Mouse (Mus musculus) MEL (cell line): Measurements from ENCODE around the gene Ppox. TPM values are rescaled to one million over a fixed set of nuclear protein-coding genes. Genes with fewer than 3 reads are reported as not detected.

Experiments
- DNase-seq: peaks from one replicate; pipeline ENCODE4 v3.0.0; 2011; ENCODE audit warnings: low read depth, low spot score
- H3K27ac ChIP-seq: 2 replicates; pipeline ENCODE4 v1.5.1; 2012; ENCODE audit warnings: low read depth, mild to moderate bottlenecking, control low read depth, low read length, moderate library complexity; ENCODE audit not compliant: control insufficient read depth
- H3K27me3 ChIP-seq, 2 experiments: fragments of 150-350 bp in 1 of 2; sonication (generic) in 1 of 2; 2 replicates each; pipeline ENCODE4 v1.6.1; 2012; ENCODE audit warnings: low read length in 2 of 2, mild to moderate bottlenecking in 2 of 2, improper control_type of control experiment in 1 of 2, moderate library complexity in 1 of 2; ENCODE audit not compliant: insufficient read depth in 2 of 2, control insufficient read depth in 1 of 2
- H3K36me3 ChIP-seq, 2 experiments: 2 replicates each; pipeline ENCODE4 v1.6.1; 2012 to 2014; ENCODE audit warnings: low read length in 2 of 2, improper control_type of control experiment in 1 of 2, inconsistent platforms in 1 of 2, mild to moderate bottlenecking in 1 of 2; ENCODE audit not compliant: insufficient read depth in 2 of 2, control insufficient read depth in 1 of 2
- H3K4me1 ChIP-seq, 2 experiments: fragments of 150-350 bp in 1 of 2; sonication (generic) in 1 of 2; 2 replicates each; pipeline ENCODE4 v1.6.1; 2012; ENCODE audit warnings: low read length in 2 of 2, improper control_type of control experiment in 1 of 2, mild to moderate bottlenecking in 1 of 2; ENCODE audit not compliant: insufficient read depth in 2 of 2, control insufficient read depth in 1 of 2
- H3K4me3 ChIP-seq, 2 experiments: fragments of 150-350 bp in 1 of 2; sonication (generic) in 1 of 2; 2 replicates each; pipeline ENCODE4 v1.5.1; 2012; ENCODE audit warnings: low read depth in 2 of 2, low read length in 2 of 2, mild to moderate bottlenecking in 2 of 2, moderate library complexity in 2 of 2, control low read depth in 1 of 2, improper control_type of control experiment in 1 of 2; ENCODE audit not compliant: control insufficient read depth in 1 of 2, insufficient read depth in 1 of 2
- H3K79me2 ChIP-seq: 2 replicates; pipeline ENCODE4 v1.6.1; 2012; ENCODE audit warnings: mild to moderate bottlenecking, low read length, moderate library complexity; ENCODE audit not compliant: control insufficient read depth, poor library complexity, insufficient read depth
- H3K9ac ChIP-seq: 2 replicates; pipeline ENCODE4 v1.6.1; 2012; ENCODE audit warnings: low read depth, mild to moderate bottlenecking, control low read depth, low read length, moderate library complexity; ENCODE audit not compliant: control insufficient read depth, poor library complexity, severe bottlenecking
- H3K9me3 ChIP-seq: fragments of 150-350 bp; sonication (generic); replicated peaks from 2 replicates; pipeline ENCODE4 v1.6.1; 2012; ENCODE audit warnings: mild to moderate bottlenecking, low read length, improper control_type of control experiment, moderate library complexity; ENCODE audit not compliant: insufficient read depth
- BHLHE40 ChIP-seq: IDR thresholded peaks from 2 replicates; pipeline ENCODE4 v1.6.1; 2012; ENCODE audit warnings: low read depth, mild to moderate bottlenecking, inconsistent platforms, low read length, improper control_type of control experiment, borderline replicate concordance
- CHD1 ChIP-seq: IDR thresholded peaks from 2 replicates; pipeline ENCODE4 v1.6.1; 2012; ENCODE audit warnings: low read depth, mild to moderate bottlenecking, inconsistent platforms, low read length, improper control_type of control experiment
- CHD2 ChIP-seq: IDR thresholded peaks from 2 replicates; pipeline ENCODE4 v1.6.1; 2011; ENCODE audit warnings: low read length, improper control_type of control experiment
- CTCF ChIP-seq, 3 experiments: IDR thresholded peaks in 2 of 3; conservative IDR thresholded peaks in 1 of 3; 2 replicates each; pipeline ENCODE4 v1.5.1; 2011 to 2012; ENCODE audit warnings: low read length in 3 of 3, low read depth in 2 of 3, mild to moderate bottlenecking in 2 of 3, improper control_type of control experiment in 1 of 3, inconsistent platforms in 1 of 3, mixed read lengths in 1 of 3, moderate library complexity in 1 of 3; ENCODE audit not compliant: control insufficient read depth in 1 of 3, insufficient read depth in 1 of 3, poor library complexity in 1 of 3, severe bottlenecking in 1 of 3
- ELF1 ChIP-seq: IDR thresholded peaks from 2 replicates; pipeline ENCODE4 v1.6.1; 2014; ENCODE audit warnings: low read depth, mild to moderate bottlenecking, inconsistent platforms, low read length, improper control_type of control experiment, moderate library complexity
- EP300 ChIP-seq, 2 experiments: IDR thresholded peaks; 2 replicates each; pipeline ENCODE4 v1.6.1; 2011; ENCODE audit warnings: improper control_type of control experiment in 2 of 2, low read length in 2 of 2, low read depth in 1 of 2, mild to moderate bottlenecking in 1 of 2
- ETS1 ChIP-seq: IDR thresholded peaks from 2 replicates; pipeline ENCODE4 v1.6.1; 2012; ENCODE audit warnings: low read depth, mild to moderate bottlenecking, inconsistent platforms, low read length, improper control_type of control experiment, moderate library complexity
- GABPA ChIP-seq: IDR thresholded peaks from 2 replicates; pipeline ENCODE4 v1.6.1; 2012; ENCODE audit warnings: low read depth, mild to moderate bottlenecking, inconsistent platforms, low read length, improper control_type of control experiment, moderate library complexity
- GATA1 ChIP-seq: IDR thresholded peaks from 2 replicates; pipeline ENCODE4 v1.6.1; 2011; ENCODE audit warnings: low read depth, low read length, improper control_type of control experiment
- HCFC1 ChIP-seq: IDR thresholded peaks from 2 replicates; pipeline ENCODE4 v1.6.1; 2012; ENCODE audit warnings: low read depth, mild to moderate bottlenecking, inconsistent platforms, low read length, improper control_type of control experiment, moderate library complexity
- KAT2A ChIP-seq: conservative IDR thresholded peaks from 2 replicates; pipeline ENCODE4 v1.6.1; 2012; ENCODE audit warnings: low read depth, low read length, improper control_type of control experiment, inconsistent platforms
- MAFK ChIP-seq: IDR thresholded peaks from 2 replicates; pipeline ENCODE4 v1.6.1; 2011; ENCODE audit warnings: low read depth, mild to moderate bottlenecking, low read length, improper control_type of control experiment, borderline replicate concordance
- MAX ChIP-seq: IDR thresholded peaks from 2 replicates; pipeline ENCODE4 v1.6.1; 2011; ENCODE audit warnings: low read length, improper control_type of control experiment
- MAZ ChIP-seq: IDR thresholded peaks from 2 replicates; pipeline ENCODE4 v1.6.1; 2012; ENCODE audit warnings: low read depth, mild to moderate bottlenecking, inconsistent platforms, low read length, improper control_type of control experiment
- MEF2A ChIP-seq: IDR thresholded peaks from 2 replicates; pipeline ENCODE4 v1.6.1; 2014; ENCODE audit warnings: low read depth, mild to moderate bottlenecking, inconsistent platforms, low read length, improper control_type of control experiment; ENCODE audit not compliant: poor library complexity, insufficient replicate concordance, severe bottlenecking; ENCODE audit errors: extremely low read depth
- MXI1 ChIP-seq: IDR thresholded peaks from 2 replicates; pipeline ENCODE4 v1.6.1; 2011; ENCODE audit warnings: mild to moderate bottlenecking, low read depth, low read length, improper control_type of control experiment
- MYB ChIP-seq: IDR thresholded peaks from 2 replicates; pipeline ENCODE4 v1.6.1; 2011; ENCODE audit warnings: mild to moderate bottlenecking, low read depth, low read length, improper control_type of control experiment
- MYC ChIP-seq: IDR thresholded peaks from 2 replicates; pipeline ENCODE4 v1.6.1; 2011; ENCODE audit warnings: low read depth, mild to moderate bottlenecking, low read length, improper control_type of control experiment, moderate library complexity
- NELFE ChIP-seq: IDR thresholded peaks from 2 replicates; pipeline ENCODE4 v1.6.1; 2011; ENCODE audit warnings: low read depth, low read length, improper control_type of control experiment
- NRF1 ChIP-seq: IDR thresholded peaks from 2 replicates; pipeline ENCODE4 v1.6.1; 2014; ENCODE audit warnings: low read depth, mild to moderate bottlenecking, inconsistent platforms, low read length, improper control_type of control experiment, moderate library complexity; ENCODE audit not compliant: poor library complexity, insufficient read depth, severe bottlenecking
- POLR2A ChIP-seq, 2 experiments: IDR thresholded peaks; 2 replicates each; pipeline ENCODE4 v1.6.1; 2011 to 2012; ENCODE audit warnings: low read length in 2 of 2, mild to moderate bottlenecking in 2 of 2, control low read depth in 1 of 2, improper control_type of control experiment in 1 of 2, low read depth in 1 of 2, moderate library complexity in 1 of 2; ENCODE audit not compliant: control insufficient read depth in 1 of 2, insufficient read depth in 1 of 2, poor library complexity in 1 of 2
- POLR2AphosphoS2 ChIP-seq: IDR thresholded peaks from 2 replicates; pipeline ENCODE4 v1.6.1; 2011; ENCODE audit warnings: low read length, improper control_type of control experiment
- POLR2AphosphoS5 ChIP-seq: IDR thresholded peaks from 2 replicates; pipeline ENCODE4 v1.6.1; 2012; ENCODE audit warnings: low read depth, borderline replicate concordance, mild to moderate bottlenecking, inconsistent platforms, low read length, moderate library complexity, mixed read lengths
- RCOR1 ChIP-seq: IDR thresholded peaks from 2 replicates; pipeline ENCODE4 v1.6.1; 2012; ENCODE audit warnings: low read depth, mild to moderate bottlenecking, inconsistent platforms, low read length, improper control_type of control experiment
- SIN3A ChIP-seq: IDR thresholded peaks from 2 replicates; pipeline ENCODE4 v1.6.1; 2012; ENCODE audit warnings: low read length, improper control_type of control experiment, inconsistent platforms
- TAL1 ChIP-seq: IDR thresholded peaks from 2 replicates; pipeline ENCODE4 v1.6.1; 2012; ENCODE audit warnings: mild to moderate bottlenecking, inconsistent platforms, low read length, moderate library complexity, mixed read lengths
- TBP ChIP-seq: IDR thresholded peaks from 2 replicates; pipeline ENCODE4 v1.8.0; 2011; ENCODE audit warnings: low read depth, low read length, improper control_type of control experiment
- TCF12 ChIP-seq: IDR thresholded peaks from 2 replicates; pipeline ENCODE4 v1.6.1; 2014; ENCODE audit warnings: low read depth, mild to moderate bottlenecking, inconsistent platforms, low read length, improper control_type of control experiment, moderate library complexity
- UBTF ChIP-seq: IDR thresholded peaks from 2 replicates; pipeline ENCODE4 v1.6.1; 2012; ENCODE audit warnings: low read depth, mild to moderate bottlenecking, inconsistent platforms, low read length, improper control_type of control experiment, moderate library complexity, borderline replicate concordance; ENCODE audit not compliant: insufficient read depth
- USF1 ChIP-seq: IDR thresholded peaks from 2 replicates; pipeline ENCODE4 v1.6.1; 2014; ENCODE audit warnings: low read depth, mild to moderate bottlenecking, inconsistent platforms, low read length, improper control_type of control experiment, moderate library complexity
- USF2 ChIP-seq, 2 experiments: IDR thresholded peaks; 2 replicates each; pipeline ENCODE4 v1.6.1; 2011 to 2012; ENCODE audit warnings: improper control_type of control experiment in 2 of 2, low read length in 2 of 2, borderline replicate concordance in 1 of 2, inconsistent platforms in 1 of 2, low read depth in 1 of 2, mild to moderate bottlenecking in 1 of 2; ENCODE audit not compliant: insufficient read depth in 1 of 2
- ZC3H11A ChIP-seq: IDR thresholded peaks from 2 replicates; pipeline ENCODE4 v1.6.1; 2012; ENCODE audit warnings: low read depth, mild to moderate bottlenecking, inconsistent platforms, low read length, improper control_type of control experiment
- ZKSCAN1 ChIP-seq: IDR thresholded peaks from 2 replicates; pipeline ENCODE4 v1.6.1; 2012; ENCODE audit warnings: low read depth, mild to moderate bottlenecking, inconsistent platforms, low read length, improper control_type of control experiment, moderate library complexity
- ZMIZ1 ChIP-seq: IDR thresholded peaks from 2 replicates; pipeline ENCODE4 v1.6.1; 2012; ENCODE audit warnings: low read depth, mild to moderate bottlenecking, inconsistent platforms, low read length, improper control_type of control experiment, moderate library complexity
- ZNF384 ChIP-seq: IDR thresholded peaks from 2 replicates; pipeline ENCODE4 v1.6.1; 2012; ENCODE audit warnings: low read depth, mild to moderate bottlenecking, inconsistent platforms, low read length, improper control_type of control experiment
- polyA plus RNA-seq, 2 experiments: library from polyadenylated mRNA; stranded (reverse) in 1 of 2; unstranded in 1 of 2; fragments of >175 nt in 1 of 2; fragments of >200 nt in 1 of 2; gene quantifications; 2 replicates each; pipeline versions ENCODE4 v1.2.1 to v1.2.4; 2012; ENCODE audit warnings: low replicate concordance in 2 of 2, low read depth in 1 of 2; ENCODE audit not compliant: insufficient read length in 2 of 2, insufficient read depth in 1 of 2, missing spikeins in 1 of 2
- total RNA-seq: library from RNA; depleted of rRNA; stranded (reverse); fragments of 300-350 nt; gene quantifications from 2 replicates; pipeline ENCODE4 v1.2.3, GENCODE M21; 2012; rRNA removed

Gene Ppox
- 21.5 and 27.0 TPM in 2 replicates for total RNA-seq
- 10 to 100 TPM in 1 of 2 experiments, not detected in 1; 63.6 TPM for polyA plus RNA-seq

DNA sequence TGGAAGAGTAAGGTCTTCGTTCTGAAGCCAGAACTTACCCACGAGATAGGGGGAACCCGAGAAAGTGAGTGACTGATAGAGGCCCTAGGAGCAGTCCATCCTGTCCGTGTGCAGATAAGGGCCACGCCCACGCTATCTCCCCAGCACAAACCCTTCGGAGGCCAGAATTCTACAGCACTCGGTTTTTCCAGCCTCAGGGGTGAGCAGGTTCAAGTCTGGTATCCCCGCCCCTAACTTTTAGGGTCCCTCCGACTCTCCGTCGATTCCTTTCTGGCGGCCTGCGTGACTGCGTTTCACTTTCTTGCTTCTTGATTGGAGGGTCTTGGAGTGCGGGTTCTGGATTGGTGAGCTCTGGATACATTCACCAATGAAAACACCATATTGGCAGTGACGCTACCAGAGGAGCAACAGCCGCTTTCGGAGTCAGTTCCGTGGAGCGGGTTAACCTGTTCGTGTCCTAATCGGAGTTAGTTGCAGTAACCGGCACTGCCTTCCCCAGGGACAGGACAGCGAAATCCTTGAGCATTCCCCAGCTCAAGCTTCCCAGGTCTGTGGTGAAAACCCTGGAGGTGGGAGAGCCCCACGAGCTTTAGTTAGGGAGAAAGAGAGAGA, at the start of gene Ppox:
Gene Ppox (minus strand): TSS at position 271 of the 612 bp plus-strand sequence.
- Histone ChIP-seq H3K4me1 (peaks cover 0 to 10% of the 10 kb centered on the region in 2 experiments; a peak in 1 of 4 replicates), H3K27me3 (no peaks in the 10 kb centered on the region), H3K9me3 (no peaks in the 10 kb centered on the region), H3K36me3 (peaks cover 1 to 10% of the 10 kb centered on the region in 2 experiments), H3K4me3 (peak within 1 kb of the TSS; percentile 62 to 80), H3K9ac (peak within 1 kb of the TSS; percentile 85), H3K27ac (peak within 1 kb of the TSS; percentile 93), H3K79me2 (peaks cover 4% of the 10 kb centered on the region; the same call in 1 of the 2 replicates)
- DNase-seq = peak; percentile 99
- peak; percentile 99 for TF ChIP-seq GATA1
- TF ChIP-seq BHLHE40 = no peak; the same call in 1 of the 2 replicates
- TF ChIP-seq SIN3A = peak; percentile 98
- TF ChIP-seq HCFC1 = peak; percentile 89
- TF ChIP-seq GABPA = no peak
- peak; percentile 87 for TF ChIP-seq RCOR1
- peak; percentile 73 for TF ChIP-seq KAT2A
- TF ChIP-seq NELFE = peak; percentile 68
- no peak for TF ChIP-seq MEF2A
- no peak; the same call in 1 of the 2 replicates for TF ChIP-seq MAFK
- no peak for TF ChIP-seq ZNF384
- TF ChIP-seq USF2 (IDR thresholded peaks at IDR 0.05; ENCODE audit: borderline replicate concordance in 1 of 2, insufficient read depth in 1 of 2, low read depth in 1 of 2, low read length in 2 of 2) = no peak
- peak; percentile 66; the same call in 1 of the 2 replicates for TF ChIP-seq MAZ
- TF ChIP-seq MAX = peak; percentile 74
- TF ChIP-seq ETS1 = peak; percentile 94
- no peak for TF ChIP-seq ZMIZ1
- peak; percentile 36; the same call in 1 of the 2 replicates for TF ChIP-seq NRF1
- no peak for TF ChIP-seq CHD1
- TF ChIP-seq USF1 = peak; percentile 9; the same call in 1 of the 2 replicates
- TF ChIP-seq MYB = peak; percentile 79
- no peak for TF ChIP-seq CTCF (IDR thresholded peaks at IDR 0.05 in 2 of 3, conservative IDR thresholded peaks at IDR 0.05 in 1 of 3; ENCODE audit: control insufficient read depth in 1 of 3, insufficient read depth in 1 of 3, low read depth in 2 of 3, low read length in 3 of 3, poor library complexity in 1 of 3, severe bottlenecking in 1 of 3)
- TF ChIP-seq ZC3H11A = no peak
- TF ChIP-seq UBTF = no peak
- TF ChIP-seq TAL1 = peak; percentile 95
- TF ChIP-seq POLR2AphosphoS5 = no peak
- TF ChIP-seq POLR2A (IDR thresholded peaks at IDR 0.05; ENCODE audit: control insufficient read depth in 1 of 2, insufficient read depth in 1 of 2, low read depth in 1 of 2, low read length in 2 of 2, poor library complexity in 1 of 2) = peak; percentile 29 to 82; a peak in 2 of 4 replicates
- peak; percentile 92 to 96 for TF ChIP-seq EP300 (IDR thresholded peaks at IDR 0.05; ENCODE audit: low read depth in 1 of 2, low read length in 2 of 2)
- peak; percentile 98 for TF ChIP-seq TCF12
- TF ChIP-seq MXI1 = peak; percentile 79
- peak; percentile 51; the same call in 1 of the 2 replicates for TF ChIP-seq MYC
- no peak for TF ChIP-seq ZKSCAN1
- TF ChIP-seq TBP = peak; percentile 84
- TF ChIP-seq CHD2 = peak; percentile 41; the same call in 1 of the 2 replicates
- peak; percentile 80 for TF ChIP-seq POLR2AphosphoS2
- peak; percentile 60 for TF ChIP-seq ELF1
